Mouse (Mus musculus) embryonic facial prominence, embryonic 15.5 days (tissue): ENCODE results near the gene Ooep. TPM values are rescaled to one million over a fixed set of nuclear protein-coding genes. Genes with fewer than 3 reads are reported as not detected.

Experiments used
- ATAC-seq: fragments of 200-750 bp; cut with Nextera tagmentation; 2 replicates; pipeline ENCODE4 v1.8.0; 2017; ENCODE audit warnings: low read depth, moderate TSS enrichment; ENCODE audit not compliant: insufficient number of reproducible peaks, low FRiP score, low TSS enrichment
- H3K27ac ChIP-seq: fragments of 300-500 bp; sonication (generic); replicated peaks from 2 replicates; pipeline ENCODE4 v1.5.1; 2015; ENCODE audit warnings: mild to moderate bottlenecking, inconsistent platforms
- H3K27me3 ChIP-seq: fragments of 300-500 bp; sonication (generic); 2 replicates; pipeline ENCODE4 v1.6.1; 2015; ENCODE audit warnings: inconsistent platforms
- H3K36me3 ChIP-seq: fragments of 300-500 bp; sonication (generic); 2 replicates; pipeline ENCODE4 v1.6.1; 2015; ENCODE audit warnings: mild to moderate bottlenecking, inconsistent platforms
- H3K4me1 ChIP-seq: fragments of 300-500 bp; sonication (generic); 2 replicates; pipeline ENCODE4 v1.6.1; 2015; ENCODE audit warnings: inconsistent platforms
- H3K4me2 ChIP-seq: fragments of 300-500 bp; sonication (generic); replicated peaks from 2 replicates; pipeline ENCODE4 v1.6.1; 2015; ENCODE audit warnings: mild to moderate bottlenecking, inconsistent platforms
- H3K4me3 ChIP-seq: fragments of 300-500 bp; sonication (generic); replicated peaks from 2 replicates; pipeline ENCODE4 v1.5.1; 2015; ENCODE audit warnings: mild to moderate bottlenecking, inconsistent platforms
- H3K9ac ChIP-seq: fragments of 300-500 bp; sonication (generic); 2 replicates; pipeline ENCODE4 v1.6.1; 2015; ENCODE audit warnings: inconsistent platforms
- H3K9me3 ChIP-seq: fragments of 300-500 bp; sonication (generic); replicated peaks from 2 replicates; pipeline ENCODE4 v1.6.1; 2016; ENCODE audit warnings: inconsistent platforms
- WGBS: fragments of 180-500 bp; shearing (Covaris S2); methylation state at CpG from one replicate; pipeline ENCODE4 v1.1.7; 2015; 5-methylcytosine and 5-hydroxymethylcytosine counted together
- polyA plus RNA-seq: library from polyadenylated mRNA; unstranded; fragments of >200 nt; fragmentation: Nextera tagmentation; extraction: Ambion mirVana; gene quantifications from 2 replicates; pipeline ENCODE4 v1.2.1, GENCODE M21; 2015

Gene Ooep
- 2.0 and 2.2 TPM in 2 replicates for polyA plus RNA-seq

- Histone ChIP-seq H3K36me3 (no peaks in the 10 kb centered on the region), H3K4me2 (peak within 1 kb of the TSS; percentile 58), H3K9me3 (no peaks in the 10 kb centered on the region), H3K27ac (no peak within 1 kb of the TSS), H3K27me3 (no peaks in the 10 kb centered on the region; the same call in 1 of the 2 replicates), H3K4me3 (peak within 1 kb of the TSS; percentile 34), H3K4me1 (peaks cover 11% of the 10 kb centered on the region), H3K9ac (no peak within 1 kb of the TSS)
- WGBS, result 3% methylated on average over 21 of the region's 23 CpGs
- peak; percentile 84 for ATAC-seq
These were observed at the start of gene Ooep for GRCm38 (mm10) chr9:78378113-78378785. Ooep (minus strand) TSS chr9:78378725.

GRCm38 (mm10) chr9:78428185-78428584 lies 49.7 kb upstream of the Ooep start:
- Histone ChIP-seq H3K27me3 (no peaks in the 10 kb centered on the region), H3K36me3 (no peaks in the 10 kb centered on the region), H3K4me2 (no peak overlapping the region), H3K4me1 (no peaks in the 10 kb centered on the region), H3K9ac (no peak overlapping the region), H3K27ac (no peak overlapping the region), H3K4me3 (no peak overlapping the region), H3K9me3 (no peaks in the 10 kb centered on the region)
- WGBS, result 69% methylated on average over 6 of the region's 6 CpGs
- no peak for ATAC-seq

- ATAC-seq, result no peak
These were observed 48.8 kb upstream of the Ooep start for GRCm38 (mm10) chr9:78427362-78427781.

GRCm38 (mm10) chr9:78401596-78401995 lies 23.1 kb upstream of the Ooep start:
- peaks cover 19% of the 10 kb centered on the region for H3K27me3 ChIP-seq
- WGBS, result 84% methylated on average over 7 of the region's 7 CpGs
- no peak overlapping the region for H3K9ac ChIP-seq
- H3K36me3 ChIP-seq, result no peaks in the 10 kb centered on the region
- H3K4me1 ChIP-seq, result no peaks in the 10 kb centered on the region
- no peak overlapping the region for H3K27ac ChIP-seq
- H3K9me3 ChIP-seq, result no peaks in the 10 kb centered on the region
- no peak overlapping the region for H3K4me2 ChIP-seq
- no peak for ATAC-seq
- H3K4me3 ChIP-seq, result no peak overlapping the region

More at GRCm38 (mm10) chr9:78427362-78427781, 48.8 kb upstream of the Ooep start:
- H3K36me3 ChIP-seq, result no peaks in the 10 kb centered on the region
- H3K9me3 ChIP-seq, result no peaks in the 10 kb centered on the region
- H3K4me3 ChIP-seq, result peak overlapping the region; percentile 36
- no peaks in the 10 kb centered on the region for H3K27me3 ChIP-seq
- no peaks in the 10 kb centered on the region for H3K4me1 ChIP-seq
- no peak overlapping the region for H3K27ac ChIP-seq
- H3K4me2 ChIP-seq, result peak overlapping the region; percentile 57
- no peak overlapping the region for H3K9ac ChIP-seq
- 31% methylated on average over 27 of the region's 27 CpGs for whole genome bisulfite sequencing

GRCm38 (mm10) chr9:78400570-78400969 lies 22.0 kb upstream of the Ooep start:
- no peaks in the 10 kb centered on the region for H3K36me3 ChIP-seq
- peaks cover 29% of the 10 kb centered on the region for H3K27me3 ChIP-seq
- ATAC-seq, result no peak
- no peak overlapping the region for H3K27ac ChIP-seq
- H3K9ac ChIP-seq, result no peak overlapping the region
- H3K9me3 ChIP-seq, result no peaks in the 10 kb centered on the region
- no peak overlapping the region for H3K4me2 ChIP-seq
- peaks cover 8% of the 10 kb centered on the region for H3K4me1 ChIP-seq
- no peak overlapping the region for H3K4me3 ChIP-seq
- WGBS, result 84% methylated on average over 5 of the region's 5 CpGs

- Histone ChIP-seq H3K9ac (no peak overlapping the region), H3K36me3 (no peaks in the 10 kb centered on the region), H3K4me2 (peak overlapping the region; percentile 71; the same call in 1 of the 2 replicates), H3K27me3 (peaks cover 67% of the 10 kb centered on the region), H3K4me1 (peaks cover 10% of the 10 kb centered on the region), H3K9me3 (no peaks in the 10 kb centered on the region), H3K4me3 (peak overlapping the region; percentile 41), H3K27ac (no peak overlapping the region)
- WGBS, result 56% methylated on average over 9 of the region's 9 CpGs
- ATAC-seq, result no peak
These were observed 18.0 kb upstream of the Ooep start for GRCm38 (mm10) chr9:78396517-78396916.

GRCm38 (mm10) chr9:78395630-78396351 lies 17.3 kb upstream of the Ooep start, which contains the start of gene Ddx43:
Ddx43 (plus strand) TSS chr9:78395777.
- Histone ChIP-seq H3K27ac (no peak within 1 kb of the TSS), H3K9me3 (no peaks in the 10 kb centered on the region), H3K4me2 (peak within 1 kb of the TSS; percentile 71), H3K27me3 (peaks cover 70% of the 10 kb centered on the region), H3K9ac (no peak within 1 kb of the TSS), H3K4me3 (peak within 1 kb of the TSS; percentile 41), H3K4me1 (peaks cover 10% of the 10 kb centered on the region), H3K36me3 (no peaks in the 10 kb centered on the region)
- ATAC-seq, result peak; percentile 79; the same call in 1 of the 2 replicates
- 3% methylated on average over 91 of the region's 93 CpGs for WGBS

- peak overlapping the region; percentile 41 for H3K4me3 ChIP-seq
- H3K4me2 ChIP-seq, result peak overlapping the region; percentile 71
- no peak overlapping the region for H3K9ac ChIP-seq
- no peak overlapping the region for H3K27ac ChIP-seq
- H3K36me3 ChIP-seq, result no peaks in the 10 kb centered on the region
- 30% methylated on average over 11 of the region's 11 CpGs for WGBS
- peaks cover 70% of the 10 kb centered on the region for H3K27me3 ChIP-seq
- ATAC-seq, result no peak
- H3K9me3 ChIP-seq, result no peaks in the 10 kb centered on the region
- peaks cover 10% of the 10 kb centered on the region for H3K4me1 ChIP-seq
These were observed 16.7 kb upstream of the Ooep start for GRCm38 (mm10) chr9:78395244-78395629.

GRCm38 (mm10) chr9:78394602-78395001 lies 16.1 kb upstream of the Ooep start:
- peaks cover 10% of the 10 kb centered on the region for H3K4me1 ChIP-seq
- peaks cover 70% of the 10 kb centered on the region for H3K27me3 ChIP-seq
- no peak overlapping the region for H3K9ac ChIP-seq
- no peak overlapping the region for H3K4me2 ChIP-seq
- H3K27ac ChIP-seq, result no peak overlapping the region
- no peaks in the 10 kb centered on the region for H3K9me3 ChIP-seq
- ATAC-seq, result no peak
- no peak overlapping the region for H3K4me3 ChIP-seq
- H3K36me3 ChIP-seq, result no peaks in the 10 kb centered on the region
- 69% methylated on average over 7 of the region's 7 CpGs for WGBS

- 85% methylated on average over 10 of the region's 10 CpGs for WGBS
- H3K9me3 ChIP-seq, result no peaks in the 10 kb centered on the region
- ATAC-seq, result no peak
These were observed 15.2 kb upstream of the Ooep start for GRCm38 (mm10) chr9:78393741-78394140.

GRCm38 (mm10) chr9:78389981-78390380 lies 11.5 kb upstream of the Ooep start:
- Histone ChIP-seq H3K4me1 (no peaks in the 10 kb centered on the region), H3K9ac (no peak overlapping the region), H3K36me3 (no peaks in the 10 kb centered on the region), H3K4me3 (no peak overlapping the region), H3K27me3 (peaks cover 35% of the 10 kb centered on the region), H3K9me3 (no peaks in the 10 kb centered on the region), H3K27ac (no peak overlapping the region), H3K4me2 (no peak overlapping the region)
- no peak for ATAC-seq
- WGBS, result 40% methylated on average over 5 of the region's 5 CpGs

More at GRCm38 (mm10) chr9:78393741-78394140, 15.2 kb upstream of the Ooep start:
- Histone ChIP-seq H3K9ac (no peak overlapping the region), H3K4me1 (peaks cover 10% of the 10 kb centered on the region), H3K27me3 (peaks cover 65% of the 10 kb centered on the region), H3K36me3 (no peaks in the 10 kb centered on the region), H3K4me2 (no peak overlapping the region), H3K27ac (no peak overlapping the region), H3K4me3 (no peak overlapping the region)
